In the genomic region with DNA sequence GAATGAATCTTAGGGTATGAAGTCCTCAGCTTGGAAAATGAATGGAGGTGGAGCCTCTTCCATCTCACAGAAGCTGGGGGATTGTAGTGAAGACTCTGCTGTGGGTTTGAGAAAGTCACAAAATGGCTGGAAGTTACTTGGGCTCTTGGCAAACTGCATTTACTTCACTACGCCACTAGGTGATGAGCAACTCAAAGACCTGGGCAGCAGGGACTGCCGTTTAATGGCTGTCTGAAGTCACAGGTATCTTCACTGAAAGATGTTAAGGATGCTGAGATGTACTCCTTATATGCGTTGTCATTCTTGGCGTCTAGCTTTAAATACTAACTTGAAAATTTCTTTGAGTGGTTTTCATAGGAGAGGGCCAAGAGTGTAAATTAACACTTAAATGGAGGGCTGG, we compare ENCODE assay signal across 9 mouse cellular contexts. TPM values are rescaled to one million over a fixed set of nuclear protein-coding genes. Genes with fewer than 3 reads are reported as not detected.
A peak's percentile ranks its signal among the peaks of the same experiment; 100 is the strongest.
DNase-seq lines count a peak whose midpoint lies in the region; ATAC-seq and TF ChIP-seq lines count a peak whose summit lies in the region.
"Had no signal": no experiment of that assay in that cellular context is flagged by ENCODE, and none has a peak within 500 bp of the region (broad histone marks: within the 10 kb centered on the region; RNA-seq: fewer than 3 reads in every experiment).

No protein-coding gene starts in this region.

- H3K4me3 ChIP-seq in midbrain, postnatal 0 days (ENCODE audit: low read depth, low read length): no peak overlapping the region
- no peak overlapping the region for H3K4me3 ChIP-seq in midbrain, embryonic 16.5 days (ENCODE audit: low read depth, low read length)
- H3K4me3 ChIP-seq in liver, postnatal 0 days (ENCODE audit: low read depth, low read length): no peak overlapping the region
- H3K4me3 ChIP-seq: myocyte had no signal

- no peaks in the 10 kb centered on the region for H3K27me3 ChIP-seq in midbrain, postnatal 0 days (ENCODE audit: insufficient read depth, low read length)
- no peaks in the 10 kb centered on the region for H3K27me3 ChIP-seq in midbrain, embryonic 16.5 days (ENCODE audit: control insufficient read depth, insufficient read depth, low read depth, low read length)
- H3K27me3 ChIP-seq in liver, postnatal 0 days (ENCODE audit: insufficient read depth, low read length): no peaks in the 10 kb centered on the region

- no peak overlapping the region for H3K27ac ChIP-seq in midbrain, postnatal 0 days (ENCODE audit: low read depth, low read length)
- no peak overlapping the region for H3K27ac ChIP-seq in midbrain, embryonic 16.5 days (ENCODE audit: low read length)
- H3K27ac ChIP-seq in liver, postnatal 0 days (ENCODE audit: low read depth): no peak overlapping the region

- no peak for ATAC-seq in midbrain, postnatal 0 days (ENCODE audit: low FRiP score)
- ATAC-seq in midbrain, embryonic 16.5 days: no peak
- ATAC-seq in liver, postnatal 0 days: no peak

- no peak for TF ChIP-seq EP300 in liver, postnatal 0 days (IDR thresholded peaks at IDR 0.05; ENCODE audit: low read depth)

- 44% methylated on average over 4 of the region's 4 CpGs for whole genome bisulfite sequencing in midbrain, postnatal 0 days
- 55% methylated on average over 4 of the region's 4 CpGs for WGBS in midbrain, embryonic 16.5 days
- 46% methylated on average over 4 of the region's 4 CpGs for WGBS in liver, postnatal 0 days (ENCODE audit: insufficient replicate concordance)

- peak; percentile 45 to 56 for DNase-seq in cerebellum, adult 18-20 months
- DNase-seq in cerebellum, adult 11 months: no peak
- DNase-seq in midbrain, postnatal 0 days (ENCODE audit: low spot score): peak; percentile 81
- DNase-seq in cerebellum, postnatal 14 days: peak; percentile 50 to 60
- peak; percentile 32 for DNase-seq in liver, postnatal 0 days
- DNase-seq in thymus, postnatal 4 days: peak; percentile 28
- DNase-seq in testis, postnatal 14 days (ENCODE audit: low spot score): no peak

- H3K4me2 ChIP-seq in midbrain, postnatal 0 days (ENCODE audit: low read depth, low read length, poor library complexity, severe bottlenecking): no peak overlapping the region
- no peak overlapping the region for H3K4me2 ChIP-seq in midbrain, embryonic 16.5 days (ENCODE audit: low read length)
- H3K4me2 ChIP-seq in liver, postnatal 0 days (ENCODE audit: low read depth, low read length): no peak overlapping the region

- TF ChIP-seq CTCF in midbrain, postnatal 0 days (IDR thresholded peaks at IDR 0.05): peak; percentile 87
- peak; percentile 97 for TF ChIP-seq CTCF in liver, postnatal 0 days (IDR thresholded peaks at IDR 0.05; ENCODE audit: low read depth)

- no peak overlapping the region for H3K9ac ChIP-seq in midbrain, postnatal 0 days (replicated peaks; ENCODE audit: low read length, poor library complexity, severe bottlenecking)
- H3K9ac ChIP-seq in midbrain, embryonic 16.5 days (ENCODE audit: low read depth, low read length): no peak overlapping the region
- no peak overlapping the region for H3K9ac ChIP-seq in liver, postnatal 0 days (replicated peaks)

- peaks cover 19% of the 10 kb centered on the region for H3K36me3 ChIP-seq in midbrain, postnatal 0 days (ENCODE audit: insufficient read depth, low read length)
- peaks cover 11% of the 10 kb centered on the region for H3K36me3 ChIP-seq in midbrain, embryonic 16.5 days (ENCODE audit: control insufficient read depth, insufficient read depth, low read length)
- H3K36me3 ChIP-seq in liver, postnatal 0 days (replicated peaks; ENCODE audit: insufficient read depth, low read length): peaks cover 32% of the 10 kb centered on the region

- no peaks in the 10 kb centered on the region for H3K9me3 ChIP-seq in midbrain, postnatal 0 days (ENCODE audit: low read length)
- H3K9me3 ChIP-seq in midbrain, embryonic 16.5 days (replicated peaks; ENCODE audit: control insufficient read depth, low read length, poor library complexity, severe bottlenecking): no peaks in the 10 kb centered on the region
- H3K9me3 ChIP-seq in liver, postnatal 0 days (ENCODE audit: low read length): no peaks in the 10 kb centered on the region

- H3K4me1 ChIP-seq in midbrain, postnatal 0 days (ENCODE audit: insufficient read depth, low read length): no peaks in the 10 kb centered on the region
- H3K4me1 ChIP-seq in midbrain, embryonic 16.5 days (ENCODE audit: control insufficient read depth, insufficient read depth, low read length): no peaks in the 10 kb centered on the region
- peaks cover 17% of the 10 kb centered on the region for H3K4me1 ChIP-seq in liver, postnatal 0 days (ENCODE audit: insufficient read depth)

RNA-seq across cellular contexts. Expression of gene Pcbp1, which starts 19.1 kb away (rescaled TPM):
- 51.7 and 72.8 TPM in 2 replicates for total RNA-seq in midbrain, postnatal 0 days (2014; rRNA removed)
- polyA plus RNA-seq in midbrain, postnatal 0 days (2015; fragmentation: Nextera tagmentation; extraction: Ambion mirVana): 264 and 292 TPM in 2 replicates
- 190 and 269 TPM in 2 replicates for polyA plus RNA-seq in midbrain, embryonic 16.5 days (2015; fragmentation: Nextera tagmentation; extraction: Ambion mirVana)
- 206 and 208 TPM in 2 replicates for polyA plus RNA-seq in liver, postnatal 0 days (2015; fragmentation: Nextera tagmentation; extraction: Ambion mirVana)

Comparison
In these comparisons a context has a peak if more than half of its experiments do, and no peak if none do; other contexts are left out.
1. DNase-seq: peak in cerebellum, adult 18-20 months (2 of 2), midbrain, postnatal 0 days (single experiment), cerebellum, postnatal 14 days (2 of 2), liver, postnatal 0 days (single experiment) and thymus, postnatal 4 days (single experiment); none in cerebellum, adult 11 months (single experiment) and testis, postnatal 14 days (single experiment).